Mouse (Mus musculus): ENCODE measurements around the gene Lrfn3.
A peak's percentile ranks its signal among the peaks of the same experiment; 100 is the strongest.

Lrfn3 gene

GRCm38 (mm10) chr7:30362652-30363343 is at the start of gene Lrfn3:
Gene Lrfn3 (minus strand): TSS chr7:30362772.
- TF ChIP-seq GATA4 (IDR thresholded peaks at IDR 0.05; ENCODE audit: insufficient replicate concordance, low read length), result no peak

GRCm38 (mm10) chr7:30411023-30411422 is 48.5 kb upstream of the Lrfn3 start:
- TF ChIP-seq GATA4 (IDR thresholded peaks at IDR 0.05; ENCODE audit: insufficient replicate concordance, low read length), result no peak

- no peak for TF ChIP-seq GATA4 (IDR thresholded peaks at IDR 0.05; ENCODE audit: insufficient replicate concordance, low read length)
Observed at GRCm38 (mm10) chr7:30409789-30410188, 47.2 kb upstream of the Lrfn3 start.

DNA sequence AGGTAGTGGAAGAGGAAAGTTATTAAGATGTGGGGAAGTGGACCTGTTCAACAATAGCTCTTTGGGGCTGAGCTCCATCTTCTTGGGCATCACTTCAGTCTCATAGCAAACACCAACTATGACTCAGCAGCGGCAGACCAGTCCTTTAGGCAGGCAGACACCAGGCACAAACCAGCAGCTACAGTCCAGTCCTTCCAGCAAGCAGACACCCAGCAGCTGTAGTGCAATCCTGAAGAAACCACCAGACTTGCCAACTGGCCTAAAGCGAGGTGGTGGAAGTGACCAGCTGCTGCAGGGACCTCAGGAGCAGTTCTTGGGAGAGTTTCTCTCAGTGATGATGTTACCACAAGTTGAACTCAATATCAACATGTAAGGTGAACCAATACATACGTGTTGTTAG is 46.1 kb upstream of the Lrfn3 start:
- TF ChIP-seq GATA4 (IDR thresholded peaks at IDR 0.05; ENCODE audit: insufficient replicate concordance, low read length), result no peak

GRCm38 (mm10) chr7:30402343-30402742 is 39.8 kb upstream of the Lrfn3 start:
- TF ChIP-seq GATA4 (IDR thresholded peaks at IDR 0.05; ENCODE audit: insufficient replicate concordance, low read length), result no peak

DNA sequence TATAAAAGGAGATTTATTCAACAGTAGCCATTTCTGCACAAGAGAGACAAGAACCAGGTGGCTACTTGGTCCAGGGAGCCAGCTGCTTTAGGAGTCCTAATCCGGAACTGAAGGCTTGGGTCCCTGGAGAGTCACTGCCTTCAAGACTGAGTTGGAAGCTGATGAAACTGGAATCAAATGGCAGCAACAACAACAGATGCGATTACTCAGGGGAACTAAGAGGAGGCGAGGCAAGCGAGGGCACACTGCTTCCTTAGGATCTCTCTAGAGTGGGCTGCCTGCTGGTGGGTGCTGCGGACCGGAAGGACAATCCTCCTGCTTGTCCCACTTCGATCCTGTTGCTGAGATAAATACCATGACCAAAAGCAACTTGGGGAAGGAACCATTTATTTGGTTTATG is 37.1 kb upstream of the Lrfn3 start:
- no peak for TF ChIP-seq GATA4 (IDR thresholded peaks at IDR 0.05; ENCODE audit: insufficient replicate concordance, low read length)

DNA sequence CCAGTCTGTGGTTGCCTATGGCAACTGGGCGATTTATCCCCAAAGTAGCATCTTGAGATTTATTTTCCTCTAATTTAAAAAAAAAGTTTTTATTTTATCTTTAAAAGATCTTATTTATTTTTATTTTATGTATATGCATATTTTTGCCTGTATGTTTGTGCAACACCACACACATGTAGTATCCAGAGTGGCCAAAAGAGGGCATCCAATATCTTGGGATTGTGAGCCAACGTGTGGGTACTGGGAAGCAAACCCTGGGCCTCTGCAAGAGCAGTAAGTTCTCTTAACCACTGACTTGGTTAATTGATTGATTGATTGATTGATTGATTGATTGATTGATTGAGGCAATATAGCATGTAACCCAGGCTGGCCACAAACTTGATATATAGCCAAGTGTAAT is 32.3 kb upstream of the Lrfn3 start:
- TF ChIP-seq GATA4 (IDR thresholded peaks at IDR 0.05; ENCODE audit: insufficient replicate concordance, low read length), result no peak

GRCm38 (mm10) chr7:30394379-30394778 is 31.8 kb upstream of the Lrfn3 start:
- peak; percentile 78 for TF ChIP-seq GATA4 (IDR thresholded peaks at IDR 0.05; ENCODE audit: insufficient replicate concordance, low read length)

- TF ChIP-seq GATA4 (IDR thresholded peaks at IDR 0.05; ENCODE audit: insufficient replicate concordance, low read length), result no peak
Observed at GRCm38 (mm10) chr7:30393631-30394030, 31.1 kb upstream of the Lrfn3 start.

DNA sequence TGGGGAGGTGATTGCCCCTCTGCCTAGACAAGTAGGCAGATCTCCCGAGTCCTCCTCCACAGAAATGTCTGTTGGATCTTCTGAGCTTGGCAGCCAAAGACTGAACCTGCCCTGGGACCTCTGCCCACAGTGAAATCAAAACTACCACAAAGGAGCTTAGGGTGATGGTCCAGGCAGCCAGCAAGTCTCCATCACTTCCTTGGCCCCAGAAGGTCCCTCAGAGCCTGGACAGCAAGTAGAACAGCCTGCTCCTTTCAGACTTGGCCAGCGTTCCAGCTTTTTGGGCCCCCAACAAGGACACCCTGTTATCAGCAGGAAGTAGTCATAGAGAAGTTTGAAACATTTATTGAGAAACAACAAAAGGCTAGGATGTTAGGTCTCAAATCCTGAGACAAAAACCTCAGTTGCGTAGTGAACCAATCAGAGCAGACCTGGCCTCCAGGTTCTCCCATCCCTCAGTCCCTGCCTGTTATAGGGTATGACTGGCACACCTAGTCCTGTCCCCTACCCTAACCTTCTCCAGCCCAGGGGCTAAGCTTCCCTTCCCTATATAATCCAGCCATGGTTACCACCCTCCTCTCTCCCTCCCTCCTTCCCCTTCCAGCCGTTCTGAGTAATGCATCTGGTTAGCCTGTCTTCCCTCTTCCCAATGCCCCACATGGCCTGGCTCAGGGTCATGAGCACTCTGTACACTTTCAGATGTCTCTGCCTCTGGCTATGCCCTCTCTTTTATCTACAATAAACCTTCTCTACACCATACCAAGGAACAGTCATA is 30.4 kb upstream of the Lrfn3 start:
- TF ChIP-seq GATA4 (IDR thresholded peaks at IDR 0.05; ENCODE audit: insufficient replicate concordance, low read length), result no peak

DNA sequence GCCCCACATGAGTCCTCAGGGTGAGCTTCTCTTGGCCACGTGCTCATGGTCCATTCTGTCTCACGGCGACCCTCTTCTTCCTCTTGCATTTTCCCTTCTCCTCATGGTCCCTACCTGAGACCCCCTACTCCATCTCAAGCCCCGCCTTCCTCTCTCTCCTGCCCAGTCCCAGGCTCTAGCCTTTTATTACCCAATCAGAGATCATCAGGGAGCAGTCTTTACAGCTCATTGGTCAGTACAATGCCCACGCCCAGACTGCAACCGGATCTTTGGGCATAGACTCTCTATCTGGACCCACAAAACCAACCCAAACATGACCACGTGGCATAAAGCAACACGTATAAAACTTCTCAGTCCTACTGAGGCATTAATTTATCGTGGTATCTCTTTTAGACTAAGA is 21.5 kb upstream of the Lrfn3 start:
- no peak for TF ChIP-seq GATA4 (IDR thresholded peaks at IDR 0.05; ENCODE audit: insufficient replicate concordance, low read length)

DNA sequence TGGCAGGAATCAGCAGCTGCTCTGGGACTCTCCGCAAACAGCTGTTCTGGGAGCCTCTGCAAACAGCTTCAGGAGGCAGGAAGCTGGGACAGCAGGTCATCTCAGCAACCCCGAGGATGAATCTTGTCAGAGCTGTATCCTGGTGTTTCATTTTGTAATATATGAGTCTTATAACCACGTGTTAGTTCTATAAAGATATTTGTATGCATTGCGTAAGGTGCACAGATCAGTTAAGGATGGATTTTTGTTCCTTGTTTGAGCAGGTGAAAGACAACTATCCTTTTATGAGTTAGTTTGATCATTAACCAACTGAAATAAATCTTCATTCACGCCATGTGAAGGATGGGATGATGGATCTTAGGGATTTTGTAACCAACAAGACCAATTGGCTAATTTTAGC is 17.5 kb upstream of the Lrfn3 start:
- TF ChIP-seq GATA4 (IDR thresholded peaks at IDR 0.05; ENCODE audit: insufficient replicate concordance, low read length), result no peak

- peak; percentile 99 for TF ChIP-seq GATA4 (IDR thresholded peaks at IDR 0.05; ENCODE audit: insufficient replicate concordance, low read length)
Observed at GRCm38 (mm10) chr7:30373501-30373962, 11.0 kb upstream of the Lrfn3 start.

DNA sequence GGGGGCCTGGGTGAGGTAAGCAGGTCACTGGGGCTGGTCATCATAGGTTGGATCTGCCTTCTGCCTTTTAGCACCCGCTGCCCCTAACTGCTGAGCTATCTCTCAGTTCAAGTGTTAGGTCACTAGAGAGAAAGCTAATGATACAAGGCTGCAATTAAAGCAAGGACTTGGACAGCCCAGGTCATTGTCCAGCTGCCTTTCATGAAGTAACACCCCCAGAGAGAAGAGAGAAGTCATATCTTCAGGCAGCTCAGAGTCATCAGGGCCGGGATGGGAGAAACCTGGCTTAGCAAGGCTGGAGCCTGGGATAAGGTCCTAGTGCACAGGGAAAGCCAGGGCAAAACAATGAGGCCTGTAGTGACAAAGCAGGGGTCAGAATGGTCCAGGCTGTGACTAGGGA is 4.9 kb upstream of the Lrfn3 start:
- TF ChIP-seq GATA4 (IDR thresholded peaks at IDR 0.05; ENCODE audit: insufficient replicate concordance, low read length), result no peak

DNA sequence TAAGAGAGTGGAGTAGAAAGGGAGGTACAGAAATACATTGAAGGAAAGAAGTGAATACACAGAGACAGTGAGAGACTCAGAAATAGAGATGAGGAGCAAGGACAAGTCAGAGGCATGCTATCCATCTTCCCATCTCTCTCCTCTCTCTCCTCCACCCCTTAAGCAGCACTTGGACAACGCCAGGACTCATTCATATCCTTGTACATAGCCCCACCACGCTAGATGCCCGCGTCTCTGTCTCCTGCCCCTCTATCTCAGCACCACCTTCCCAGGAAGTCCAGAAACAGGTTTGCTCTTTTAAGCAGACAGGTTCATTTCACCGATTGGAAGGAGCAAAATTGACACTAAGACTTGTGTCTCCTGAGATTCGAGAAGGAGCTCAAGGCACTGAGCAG is 769 bp upstream of the Lrfn3 start:
- no peak for TF ChIP-seq GATA4 (IDR thresholded peaks at IDR 0.05; ENCODE audit: insufficient replicate concordance, low read length)

GRCm38 (mm10) chr7:30360028-30360427 is 2.5 kb downstream of the Lrfn3 start:
- TF ChIP-seq GATA4 (IDR thresholded peaks at IDR 0.05; ENCODE audit: insufficient replicate concordance, low read length), result no peak

All from liver, adult (tissue).